ENCODE assay signal across 8 mouse cellular contexts in genomic region chr5:113024154-113024764, GRCm38 (mm10). TPM values are rescaled to one million over a fixed set of nuclear protein-coding genes. Genes with fewer than 3 reads are reported as not detected.
DNase-seq lines count a peak whose midpoint lies in the region; ATAC-seq and TF ChIP-seq lines count a peak whose summit lies in the region.

No protein-coding gene starts in this region.

- peak overlapping the region; percentile 12; the same call in 1 of the 2 replicates for H3K27ac ChIP-seq in embryonic facial prominence, embryonic 12.5 days
- peak overlapping the region; percentile 80 for H3K27ac ChIP-seq in stomach, postnatal 0 days (replicated peaks)

- H3K36me3 ChIP-seq in embryonic facial prominence, embryonic 12.5 days, result no peaks in the 10 kb centered on the region
- H3K36me3 ChIP-seq in stomach, postnatal 0 days (ENCODE audit: control insufficient read depth, insufficient read depth, low read length), result no peaks in the 10 kb centered on the region

- no peak for ATAC-seq in embryonic facial prominence, embryonic 12.5 days (ENCODE audit: insufficient number of reproducible peaks, insufficient read depth, low FRiP score, low TSS enrichment)
- peak; percentile 96 for ATAC-seq in stomach, postnatal 0 days (ENCODE audit: low FRiP score, low TSS enrichment)

- no peak overlapping the region for H3K9ac ChIP-seq in embryonic facial prominence, embryonic 12.5 days
- H3K9ac ChIP-seq in stomach, postnatal 0 days (ENCODE audit: low read length), result no peak overlapping the region; the same call in 1 of the 2 replicates

- TF ChIP-seq EP300 in stomach, postnatal 0 days (optimal IDR thresholded peaks at IDR 0.05), result no peak

- DNase-seq in gastrocnemius, postnatal 14 days, result peak; percentile 31
- no peak for DNase-seq in gastrocnemius, adult 8-10 months (ENCODE audit: low spot score in 2 of 2)
- peak; percentile 44 to 55 for DNase-seq in heart, postnatal 36 days
- DNase-seq in kidney, postnatal 36 days, result peak; percentile 56 to 75
- peak; percentile 91 for DNase-seq in lung, postnatal 36 days
- peak; percentile 95 for DNase-seq in stomach, postnatal 0 days (ENCODE audit: low spot score)
- DNase-seq in frontal cortex, postnatal 36 days (ENCODE audit: low spot score in 2 of 2), result no peak

- H3K4me3 ChIP-seq in embryonic facial prominence, embryonic 12.5 days, result no peak overlapping the region
- H3K4me3 ChIP-seq in stomach, postnatal 0 days (ENCODE audit: low read depth, low read length), result peak overlapping the region; percentile 16; the same call in 1 of the 2 replicates

- no peak for TF ChIP-seq CTCF in stomach, postnatal 0 days (IDR thresholded peaks at IDR 0.05; ENCODE audit: low read depth)

- 31% methylated on average over 18 of the region's 18 CpGs for WGBS in embryonic facial prominence, embryonic 12.5 days
- WGBS in stomach, postnatal 0 days, result 7% methylated on average over 18 of the region's 18 CpGs

- H3K9me3 ChIP-seq in embryonic facial prominence, embryonic 12.5 days, result no peaks in the 10 kb centered on the region
- no peaks in the 10 kb centered on the region for H3K9me3 ChIP-seq in stomach, postnatal 0 days (ENCODE audit: control insufficient read depth, low read length)

- H3K27me3 ChIP-seq in embryonic facial prominence, embryonic 12.5 days, result no peaks in the 10 kb centered on the region
- H3K27me3 ChIP-seq in stomach, postnatal 0 days (ENCODE audit: control insufficient read depth, insufficient read depth, low read length), result no peaks in the 10 kb centered on the region

- peaks cover 10% of the 10 kb centered on the region for H3K4me1 ChIP-seq in embryonic facial prominence, embryonic 12.5 days
- H3K4me1 ChIP-seq in stomach, postnatal 0 days (replicated peaks; ENCODE audit: control insufficient read depth, insufficient read depth), result no peaks in the 10 kb centered on the region

- H3K4me2 ChIP-seq in embryonic facial prominence, embryonic 12.5 days (replicated peaks), result peak overlapping the region; percentile 27; the same call in 1 of the 2 replicates
- peak overlapping the region; percentile 32; the same call in 1 of the 2 replicates for H3K4me2 ChIP-seq in stomach, postnatal 0 days (replicated peaks; ENCODE audit: low read depth)

- intact Hi-C loops in gastrocnemius, postnatal 14 days (cut with DNase I; ENCODE audit: low total_unique reads), result no loop called here
- intact Hi-C loops in heart, postnatal 36 days (cut with DNase I), result no loop called here

RNA-seq across cellular contexts. Expression of gene Grk3, which starts 8.7 kb away (rescaled TPM):
- total RNA-seq in gastrocnemius, postnatal 14 days (2021), result 1 to 10 TPM; 3.7 to 4.1 TPM
- 1 to 10 TPM; 5.0 to 7.0 (median 5.4) TPM for total RNA-seq in gastrocnemius, adult 8-10 months (2022)
- polyA plus RNA-seq in embryonic facial prominence, embryonic 12.5 days (2016; fragmentation: Nextera tagmentation; extraction: Ambion mirVana), result 13.5 and 14.4 TPM in 2 replicates
- total RNA-seq in heart, postnatal 36 days (2021), result 1 to 10 TPM; 5.0 to 5.3 TPM
- polyA plus RNA-seq in stomach, postnatal 0 days (2015; fragmentation: Nextera tagmentation; extraction: Ambion mirVana), result 4.9 and 5.2 TPM in 2 replicates

RNA-seq across cellular contexts. Expression of gene Crybb2, which starts 45.7 kb away (rescaled TPM):
- total RNA-seq in gastrocnemius, postnatal 14 days (2021), result not detected
- not detected for total RNA-seq in gastrocnemius, adult 8-10 months (2022)
- not detected in 2 replicates for polyA plus RNA-seq in embryonic facial prominence, embryonic 12.5 days (2016; fragmentation: Nextera tagmentation; extraction: Ambion mirVana)
- total RNA-seq in heart, postnatal 36 days (2021), result not detected
- not detected in 2 replicates for polyA plus RNA-seq in stomach, postnatal 0 days (2015; fragmentation: Nextera tagmentation; extraction: Ambion mirVana)

RNA-seq across cellular contexts. Expression of gene Crybb3, which starts 57.1 kb away (rescaled TPM):
- 1 to 10 TPM in 1 of 2 experiments, under 1 TPM in 1; 0.94 to 2.0 TPM for total RNA-seq in gastrocnemius, postnatal 14 days (2021)
- under 1 TPM in 2 of 4 experiments, not detected in 2; 0.41 to 0.83 TPM for total RNA-seq in gastrocnemius, adult 8-10 months (2022)
- polyA plus RNA-seq in embryonic facial prominence, embryonic 12.5 days (2016; fragmentation: Nextera tagmentation; extraction: Ambion mirVana), result 34.0 and 84.1 TPM in 2 replicates
- 1 to 10 TPM in 1 of 2 experiments, under 1 TPM in 1; 0.28 to 1.8 TPM for total RNA-seq in heart, postnatal 36 days (2021)
- polyA plus RNA-seq in stomach, postnatal 0 days (2015; fragmentation: Nextera tagmentation; extraction: Ambion mirVana), result 0.52 and 0.64 TPM in 2 replicates

Comparison
In these comparisons a context has a peak if more than half of its experiments do, and no peak if none do; other contexts are left out.
1. DNase-seq: peak in gastrocnemius, postnatal 14 days (single experiment), heart, postnatal 36 days (2 of 2), kidney, postnatal 36 days (2 of 2), lung, postnatal 36 days (single experiment) and stomach, postnatal 0 days (single experiment); none in gastrocnemius, adult 8-10 months (0 of 2) and frontal cortex, postnatal 36 days (0 of 2).